ENCODE assay signal across 10 mouse cellular contexts in genomic region chr4:109504885-109505284, GRCm38 (mm10). TPM values are rescaled to one million over a fixed set of nuclear protein-coding genes. Genes with fewer than 3 reads are reported as not detected.
DNase-seq lines count a peak whose midpoint lies in the region; ATAC-seq and TF ChIP-seq lines count a peak whose summit lies in the region.
"Had no signal": no experiment of that assay in that cellular context is flagged by ENCODE, and none has a peak within 500 bp of the region (broad histone marks: within the 10 kb centered on the region; RNA-seq: fewer than 3 reads in every experiment).

No protein-coding gene starts in this region.

- H3K36me3 ChIP-seq in kidney, embryonic 15.5 days = no peaks in the 10 kb centered on the region
- no peaks in the 10 kb centered on the region for H3K36me3 ChIP-seq in stomach, postnatal 0 days (ENCODE audit: control insufficient read depth, insufficient read depth, low read length)

- H3K27ac ChIP-seq in kidney, embryonic 15.5 days = no peak overlapping the region
- no peak overlapping the region for H3K27ac ChIP-seq in stomach, postnatal 0 days (replicated peaks)

- H3K4me1 ChIP-seq in kidney, embryonic 15.5 days = no peaks in the 10 kb centered on the region
- H3K4me1 ChIP-seq in stomach, postnatal 0 days (replicated peaks; ENCODE audit: control insufficient read depth, insufficient read depth) = no peaks in the 10 kb centered on the region

- H3K4me2 ChIP-seq in kidney, embryonic 15.5 days = no peak overlapping the region
- H3K4me2 ChIP-seq in stomach, postnatal 0 days (replicated peaks; ENCODE audit: low read depth) = no peak overlapping the region

- WGBS in kidney, embryonic 15.5 days = 8% methylated on average over 5 of the region's 5 CpGs
- WGBS in stomach, postnatal 0 days = 6% methylated on average over 5 of the region's 5 CpGs

- H3K4me3 ChIP-seq in kidney, embryonic 15.5 days (replicated peaks) = no peak overlapping the region
- H3K4me3 ChIP-seq in stomach, postnatal 0 days (ENCODE audit: low read depth, low read length) = no peak overlapping the region
- H3K4me3 ChIP-seq: erythroblast, embryonic 14.5 days had no signal

- no peak for TF ChIP-seq EP300 in stomach, postnatal 0 days (optimal IDR thresholded peaks at IDR 0.05)

- TF ChIP-seq CTCF in stomach, postnatal 0 days (IDR thresholded peaks at IDR 0.05; ENCODE audit: low read depth) = peak; percentile 92

- peak; percentile 62 for DNase-seq in kidney, adult 18-20 months
- peak; percentile 60 for DNase-seq in embryo, embryonic 9.5 days (ENCODE audit: extremely low spot score)
- peak; percentile 59 for DNase-seq in heart, postnatal 4 days
- DNase-seq in left cerebral cortex, adult 8-10 months (ENCODE audit: low spot score in 2 of 2) = peak; percentile 5 to 10
- peak; percentile 53 for DNase-seq in stomach, postnatal 0 days (ENCODE audit: low spot score)

- H3K9me3 ChIP-seq in kidney, embryonic 15.5 days (replicated peaks) = no peaks in the 10 kb centered on the region
- no peaks in the 10 kb centered on the region for H3K9me3 ChIP-seq in stomach, postnatal 0 days (ENCODE audit: control insufficient read depth, low read length)

- H3K9ac ChIP-seq in kidney, embryonic 15.5 days = no peak overlapping the region
- H3K9ac ChIP-seq in stomach, postnatal 0 days (ENCODE audit: low read length) = no peak overlapping the region

- no peak for ATAC-seq in kidney, embryonic 15.5 days (replicated peaks; ENCODE audit: low FRiP score)
- ATAC-seq in activated CD4-positive, CD25-positive, alpha-beta regulatory T cell, adult 4 months = peak; percentile 91
- peak; percentile 98 for ATAC-seq in megakaryocyte-erythroid progenitor cell, adult 5-6 weeks (replicated peaks; ENCODE audit: low FRiP score, low TSS enrichment, poor library complexity, severe bottlenecking)
- no peak for ATAC-seq in stomach, postnatal 0 days (ENCODE audit: low FRiP score, low TSS enrichment)

- H3K27me3 ChIP-seq in kidney, embryonic 15.5 days = no peaks in the 10 kb centered on the region
- H3K27me3 ChIP-seq in stomach, postnatal 0 days (ENCODE audit: control insufficient read depth, insufficient read depth, low read length) = no peaks in the 10 kb centered on the region

RNA-seq across cellular contexts. Expression of gene Rnf11, which starts 20.4 kb away (rescaled TPM):
- polyA plus RNA-seq in kidney, embryonic 15.5 days (2015; fragmentation: Nextera tagmentation; extraction: Ambion mirVana) = 31.9 and 36.8 TPM in 2 replicates
- 1 to 10 TPM; 4.4 to 6.9 TPM for polyA plus RNA-seq in activated CD4-positive, CD25-positive, alpha-beta regulatory T cell, adult 4 months (2017; shearing (Covaris generic))
- total RNA-seq in heart, postnatal 4 days (2021) = 100 to 1,000 TPM; 106 to 107 TPM
- total RNA-seq in left cerebral cortex, adult 8-10 months (2022) = 100 to 1,000 TPM; 180 to 209 (median 196) TPM
- 12.0 and 14.0 TPM in 2 replicates for total RNA-seq in megakaryocyte-erythroid progenitor cell, adult 5-6 weeks (2014; fragmentation: Nextera tagmentation)
- 19.0 and 27.8 TPM in 2 replicates for total RNA-seq in megakaryocyte-erythroid progenitor cell, adult 5-6 weeks (2017)
- polyA plus RNA-seq in stomach, postnatal 0 days (2015; fragmentation: Nextera tagmentation; extraction: Ambion mirVana) = 52.0 and 57.1 TPM in 2 replicates

RNA-seq across cellular contexts. Expression of gene 4930522H14Rik, which starts 26.2 kb away (rescaled TPM):
- not detected in 2 replicates for polyA plus RNA-seq in kidney, embryonic 15.5 days (2015; fragmentation: Nextera tagmentation; extraction: Ambion mirVana)
- polyA plus RNA-seq in activated CD4-positive, CD25-positive, alpha-beta regulatory T cell, adult 4 months (2017; shearing (Covaris generic)) = not detected
- not detected for total RNA-seq in heart, postnatal 4 days (2021)
- total RNA-seq in left cerebral cortex, adult 8-10 months (2022) = not detected
- not detected in 2 replicates for total RNA-seq in megakaryocyte-erythroid progenitor cell, adult 5-6 weeks (2014; fragmentation: Nextera tagmentation)
- total RNA-seq in megakaryocyte-erythroid progenitor cell, adult 5-6 weeks (2017) = not detected in 2 replicates
- polyA plus RNA-seq in stomach, postnatal 0 days (2015; fragmentation: Nextera tagmentation; extraction: Ambion mirVana) = not detected in 2 replicates
- polyA plus RNA-seq: erythroblast, embryonic 14.5 days; stomach, embryonic 14.5 days had no signal

Comparison
In these comparisons a context has a peak if more than half of its experiments do, and no peak if none do; other contexts are left out.
1. DNase-seq: peak in every context shown above with its lines; median percentile 62 in kidney, adult 18-20 months; 60 in embryo, embryonic 9.5 days; 59 in heart, postnatal 4 days; 53 in stomach, postnatal 0 days; 8 in left cerebral cortex, adult 8-10 months.
2. ATAC-seq: peak in activated CD4-positive, CD25-positive, alpha-beta regulatory T cell, adult 4 months (single experiment) and megakaryocyte-erythroid progenitor cell, adult 5-6 weeks (single experiment); none in kidney, embryonic 15.5 days (single experiment) and stomach, postnatal 0 days (single experiment).